Mouse (Mus musculus): ENCODE measurements around the gene Nat8f1. TPM values are rescaled to one million over a fixed set of nuclear protein-coding genes. Genes with fewer than 3 reads are reported as not detected.
"Not testable (repeated sequence)": the region's sequence is repeated elsewhere in the genome, so short reads cannot be mapped to it uniquely, and the experiment has no call there.

Nat8f1 gene
- polyA plus RNA-seq (2016; fragmentation: Nextera tagmentation; extraction: Ambion mirVana), result 3.7 and 4.7 TPM in 2 replicates

- Histone ChIP-seq H3K9ac (peak within 1 kb of the TSS; percentile 81), H3K4me3 (peak within 1 kb of the TSS; percentile 67), H3K4me1 (replicated peaks) (peaks cover 10% of the 10 kb centered on the region), H3K4me2 (peak within 1 kb of the TSS; percentile 88), H3K27ac (ENCODE audit: poor library complexity, severe bottlenecking) (peak within 1 kb of the TSS; percentile 85)
- peak; percentile 96 for ATAC-seq (ENCODE audit: insufficient number of reproducible peaks, low FRiP score)
- H3K9me3 ChIP-seq (replicated peaks); H3K36me3 ChIP-seq; H3K27me3 ChIP-seq (replicated peaks): not testable (repeated sequence)
- WGBS, result under 1% methylated on average over 61 of the region's 61 CpGs
Measured at GRCm38 (mm10) chr6:85915539-85916513, at the start of gene Nat8f1. Nat8f1 (minus strand) TSS chr6:85915687.

GRCm38 (mm10) chr6:85961101-85962091 is 45.9 kb upstream of the Nat8f1 start, which contains the start of gene Dusp11:
Dusp11 (minus strand) TSS chr6:85961667.
- H3K4me1 ChIP-seq (replicated peaks), result peaks cover 9% of the 10 kb centered on the region
- WGBS, result under 1% methylated on average over 70 of the region's 70 CpGs
- peak within 1 kb of the TSS; percentile 99 for H3K27ac ChIP-seq (ENCODE audit: poor library complexity, severe bottlenecking)
- H3K4me2 ChIP-seq, result peak within 1 kb of the TSS; percentile 79
- no peaks in the 10 kb centered on the region for H3K9me3 ChIP-seq (replicated peaks)
- peak within 1 kb of the TSS; percentile 83 for H3K4me3 ChIP-seq
- peaks cover 13% of the 10 kb centered on the region for H3K36me3 ChIP-seq
- H3K27me3 ChIP-seq (replicated peaks), result no peaks in the 10 kb centered on the region
- ATAC-seq (ENCODE audit: insufficient number of reproducible peaks, low FRiP score), result peak; percentile 97
- H3K9ac ChIP-seq, result peak within 1 kb of the TSS; percentile 79

- WGBS, result 86% methylated on average over 3 of the region's 3 CpGs
- Histone ChIP-seq H3K27me3 (replicated peaks) (no peaks in the 10 kb centered on the region), H3K27ac (ENCODE audit: poor library complexity, severe bottlenecking) (no peak overlapping the region), H3K4me2 (no peak overlapping the region), H3K9ac (no peak overlapping the region), H3K9me3 (replicated peaks) (no peaks in the 10 kb centered on the region), H3K4me3 (no peak overlapping the region), H3K4me1 (replicated peaks) (peaks cover 5% of the 10 kb centered on the region), H3K36me3 (peaks cover 46% of the 10 kb centered on the region)
- ATAC-seq (ENCODE audit: insufficient number of reproducible peaks, low FRiP score), result no peak
Measured at GRCm38 (mm10) chr6:85957581-85957980, 42.1 kb upstream of the Nat8f1 start.

DNA sequence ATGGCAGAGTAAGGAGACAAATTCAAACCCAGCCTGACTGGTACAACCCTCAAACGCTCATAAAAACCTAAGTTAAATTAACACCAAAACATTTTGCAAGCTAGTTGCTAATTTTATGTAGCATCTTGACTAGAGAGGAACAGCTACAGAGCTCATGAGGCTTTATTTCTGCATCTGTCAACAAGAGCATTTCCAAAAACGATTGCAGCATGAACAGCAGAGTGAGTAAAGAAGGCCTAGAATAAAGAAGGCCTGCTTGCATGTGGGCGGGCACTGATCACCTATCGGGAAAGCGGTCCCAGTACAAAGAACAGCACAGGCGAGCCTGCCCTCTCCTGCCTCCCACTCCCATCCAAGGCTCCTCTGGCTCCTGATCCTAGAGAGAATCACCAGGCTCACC is 33.1 kb upstream of the Nat8f1 start:
- WGBS, result 81% methylated on average over 6 of the region's 6 CpGs
- no peak overlapping the region for H3K27ac ChIP-seq (ENCODE audit: poor library complexity, severe bottlenecking)
- no peak overlapping the region for H3K4me2 ChIP-seq
- ATAC-seq (ENCODE audit: insufficient number of reproducible peaks, low FRiP score), result no peak
- H3K4me3 ChIP-seq, result no peak overlapping the region
- peaks cover 89% of the 10 kb centered on the region for H3K36me3 ChIP-seq
- no peaks in the 10 kb centered on the region for H3K4me1 ChIP-seq (replicated peaks)
- no peak overlapping the region for H3K9ac ChIP-seq
- no peaks in the 10 kb centered on the region for H3K9me3 ChIP-seq (replicated peaks)
- no peaks in the 10 kb centered on the region for H3K27me3 ChIP-seq (replicated peaks)

GRCm38 (mm10) chr6:85942469-85942868 is 27.0 kb upstream of the Nat8f1 start:
- H3K4me2 ChIP-seq, result no peak overlapping the region
- H3K4me1 ChIP-seq (replicated peaks), result no peaks in the 10 kb centered on the region
- peaks cover 50% of the 10 kb centered on the region for H3K36me3 ChIP-seq
- 92% methylated on average over 3 of the region's 3 CpGs for WGBS
- no peaks in the 10 kb centered on the region for H3K27me3 ChIP-seq (replicated peaks)
- no peak for ATAC-seq (ENCODE audit: insufficient number of reproducible peaks, low FRiP score)
- H3K27ac ChIP-seq (ENCODE audit: poor library complexity, severe bottlenecking), result no peak overlapping the region
- H3K4me3 ChIP-seq, result no peak overlapping the region
- H3K9me3 ChIP-seq (replicated peaks), result no peaks in the 10 kb centered on the region
- H3K9ac ChIP-seq, result no peak overlapping the region

DNA sequence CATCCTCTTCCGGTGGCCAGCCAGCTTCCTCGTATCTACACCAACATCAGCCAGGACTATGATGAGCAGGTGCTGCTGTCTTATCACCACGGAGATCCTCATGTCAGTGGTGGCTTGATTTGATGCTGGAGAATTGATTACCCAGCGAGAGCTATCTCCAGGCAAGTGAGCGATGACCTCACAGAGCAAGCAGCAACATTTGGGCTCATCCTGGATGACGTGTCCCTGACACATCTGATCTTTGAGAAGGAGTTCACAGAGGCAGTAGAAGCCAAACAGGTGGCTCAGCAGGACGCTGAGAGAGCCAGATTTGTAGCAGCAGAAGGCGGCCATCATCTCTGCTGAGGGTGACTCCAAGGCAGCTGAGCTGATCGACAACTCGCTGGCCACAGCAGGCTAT is 23.2 kb upstream of the Nat8f1 start:
- Histone ChIP-seq H3K36me3 (peaks cover 14% of the 10 kb centered on the region), H3K4me1 (replicated peaks) (peaks cover 4% of the 10 kb centered on the region; the same call in 1 of the 2 replicates), H3K4me3 (no peak overlapping the region), H3K27me3 (replicated peaks) (no peaks in the 10 kb centered on the region), H3K4me2 (no peak overlapping the region), H3K27ac (ENCODE audit: poor library complexity, severe bottlenecking) (no peak overlapping the region), H3K9ac (no peak overlapping the region), H3K9me3 (replicated peaks) (no peaks in the 10 kb centered on the region)
- WGBS, result 61% methylated on average over 10 of the region's 10 CpGs
- no peak for ATAC-seq (ENCODE audit: insufficient number of reproducible peaks, low FRiP score)

DNA sequence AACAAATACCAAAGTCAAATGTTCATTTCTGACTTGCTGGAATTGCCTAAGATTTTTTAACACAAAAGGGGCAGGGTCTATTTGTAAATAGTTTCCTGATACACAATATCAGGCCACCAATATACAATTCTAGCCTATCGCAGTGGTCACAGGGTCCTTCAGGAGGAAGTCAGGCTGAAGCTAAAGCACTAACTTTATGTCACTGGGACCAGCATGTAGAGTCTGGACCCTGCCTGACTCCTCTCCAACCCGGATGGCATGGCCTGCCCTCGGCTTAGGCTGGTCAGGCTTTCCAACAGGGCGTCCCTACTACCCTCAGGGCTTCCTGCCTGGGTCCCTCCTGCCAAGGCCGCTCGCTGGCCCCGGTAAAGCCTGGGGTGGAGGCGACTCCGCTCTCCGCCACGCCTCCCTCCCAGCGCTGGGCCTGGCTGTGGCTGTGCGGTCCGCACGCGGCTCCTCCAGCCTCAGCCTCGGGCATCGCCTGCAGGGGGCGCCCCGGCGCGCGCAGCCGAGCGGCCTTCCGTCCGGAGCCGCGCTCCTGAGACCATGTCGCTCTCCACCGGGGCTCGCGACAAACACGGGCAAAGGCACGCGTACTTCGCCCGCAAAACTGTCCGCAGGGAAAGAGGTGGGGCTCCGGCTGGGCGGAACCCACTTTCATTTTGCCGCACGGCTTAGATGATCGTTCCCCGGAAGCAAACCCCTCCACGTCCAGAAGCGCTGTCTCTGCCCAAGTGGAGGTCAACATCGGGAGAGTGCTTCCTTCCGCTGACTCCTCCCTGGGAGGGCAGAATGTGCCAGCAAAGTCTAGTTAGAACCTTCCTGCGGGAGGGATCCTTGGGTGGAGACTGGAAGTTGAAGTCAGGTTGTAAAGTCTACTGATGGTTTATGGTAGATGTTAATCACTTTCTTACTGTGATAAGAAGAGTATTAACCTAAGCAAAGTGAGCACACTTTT is 21.3 kb upstream of the Nat8f1 start:
- not testable (repeated sequence) for H3K27me3 ChIP-seq (replicated peaks); H3K4me1 ChIP-seq (replicated peaks); H3K9me3 ChIP-seq (replicated peaks); H3K36me3 ChIP-seq
- peak overlapping the region; percentile 64 for H3K27ac ChIP-seq (ENCODE audit: poor library complexity, severe bottlenecking)
- H3K4me3 ChIP-seq, result peak overlapping the region; percentile 50
- peak overlapping the region; percentile 68 for H3K4me2 ChIP-seq
- peak overlapping the region; percentile 68 for H3K9ac ChIP-seq
- 1% methylated on average over 50 of the region's 50 CpGs for WGBS
- ATAC-seq (ENCODE audit: insufficient number of reproducible peaks, low FRiP score), result peak; percentile 96

DNA sequence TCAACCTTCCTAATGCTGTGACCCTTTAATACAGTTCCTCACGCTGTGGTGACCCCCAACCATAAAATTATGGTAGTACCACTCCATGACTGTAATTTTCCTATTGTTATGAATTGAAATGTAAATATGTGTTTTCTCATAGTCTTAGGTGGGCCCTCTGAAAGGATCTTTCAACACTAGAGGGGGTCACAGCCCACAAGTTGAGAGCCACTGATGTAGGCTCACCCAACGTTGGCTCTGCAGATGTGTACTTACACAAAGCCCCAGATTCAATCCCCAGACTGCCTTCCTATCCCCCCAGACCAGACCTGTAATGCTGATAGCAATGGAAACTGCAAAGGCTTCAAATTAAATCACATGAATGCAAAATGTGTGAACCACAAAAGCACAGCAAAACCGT is 20.2 kb upstream of the Nat8f1 start:
- Histone ChIP-seq H3K27ac (ENCODE audit: poor library complexity, severe bottlenecking) (no peak overlapping the region), H3K4me3 (no peak overlapping the region), H3K9ac (no peak overlapping the region), H3K36me3 (0 out of 2 replicates have a peak, but pooled peaks cover 7% of the 10 kb centered on the region), H3K4me2 (no peak overlapping the region), H3K27me3 (replicated peaks) (no peaks in the 10 kb centered on the region), H3K9me3 (replicated peaks) (no peaks in the 10 kb centered on the region), H3K4me1 (replicated peaks) (peaks cover 4% of the 10 kb centered on the region; the same call in 1 of the 2 replicates)
- 65% methylated on average over 3 of the region's 3 CpGs for WGBS
- ATAC-seq (ENCODE audit: insufficient number of reproducible peaks, low FRiP score), result no peak

GRCm38 (mm10) chr6:85934047-85934446 is 18.6 kb upstream of the Nat8f1 start:
- Histone ChIP-seq H3K27ac (ENCODE audit: poor library complexity, severe bottlenecking) (no peak overlapping the region), H3K4me3 (no peak overlapping the region), H3K27me3 (replicated peaks) (no peaks in the 10 kb centered on the region), H3K9me3 (replicated peaks) (no peaks in the 10 kb centered on the region), H3K4me2 (no peak overlapping the region), H3K9ac (no peak overlapping the region; the same call in 1 of the 2 replicates), H3K4me1 (replicated peaks) (peaks cover 4% of the 10 kb centered on the region; the same call in 1 of the 2 replicates), H3K36me3 (peaks cover 23% of the 10 kb centered on the region)
- 73% methylated on average over 8 of the region's 8 CpGs for WGBS
- ATAC-seq (ENCODE audit: insufficient number of reproducible peaks, low FRiP score), result no peak

- Histone ChIP-seq H3K27ac (ENCODE audit: poor library complexity, severe bottlenecking) (no peak overlapping the region), H3K36me3 (peaks cover 64% of the 10 kb centered on the region), H3K9ac (no peak overlapping the region), H3K9me3 (replicated peaks) (no peaks in the 10 kb centered on the region), H3K4me1 (replicated peaks) (no peaks in the 10 kb centered on the region), H3K4me2 (no peak overlapping the region), H3K4me3 (no peak overlapping the region), H3K27me3 (replicated peaks) (no peaks in the 10 kb centered on the region)
- no peak for ATAC-seq (ENCODE audit: insufficient number of reproducible peaks, low FRiP score)
- WGBS, result 68% methylated on average over 1 of the region's 1 CpGs
Measured at GRCm38 (mm10) chr6:85929312-85929711, 13.8 kb upstream of the Nat8f1 start.
